Mouse (Mus musculus): Measurements from ENCODE around the gene Gpx5.
"Not testable (repeated sequence)": the region's sequence is repeated elsewhere in the genome, so short reads cannot be mapped to it uniquely, and the experiment has no call there.

The Gpx5 gene

GRCm38 (mm10) chr13:21264366-21264765 is 28.2 kb downstream of the Gpx5 start:
- no peak for DNase-seq (ENCODE audit: low read depth)

GRCm38 (mm10) chr13:21263910-21264309 is 28.6 kb downstream of the Gpx5 start:
- no peak for DNase-seq (ENCODE audit: low read depth)

- no peak for DNase-seq (ENCODE audit: low read depth)
These were observed 29.6 kb downstream of the Gpx5 start for GRCm38 (mm10) chr13:21262787-21263461.

GRCm38 (mm10) chr13:21260289-21260688 is 32.2 kb downstream of the Gpx5 start:
- no peak for DNase-seq (ENCODE audit: low read depth)

- DNase-seq (ENCODE audit: low read depth): no peak
These were observed 32.8 kb downstream of the Gpx5 start for GRCm38 (mm10) chr13:21259677-21260113.

- DNase-seq (ENCODE audit: low read depth): no peak
These were observed 33.3 kb downstream of the Gpx5 start for GRCm38 (mm10) chr13:21259171-21259631.

GRCm38 (mm10) chr13:21258524-21258923 is 34.0 kb downstream of the Gpx5 start:
- no peak for DNase-seq (ENCODE audit: low read depth)

GRCm38 (mm10) chr13:21253986-21254385 is 38.5 kb downstream of the Gpx5 start:
- DNase-seq (ENCODE audit: low read depth): no peak

GRCm38 (mm10) chr13:21253569-21253968 is 39.0 kb downstream of the Gpx5 start:
- no peak for DNase-seq (ENCODE audit: low read depth)

GRCm38 (mm10) chr13:21253040-21253439 is 39.5 kb downstream of the Gpx5 start:
- no peak for DNase-seq (ENCODE audit: low read depth)

- DNase-seq (ENCODE audit: low read depth): no peak
These were observed 42.4 kb downstream of the Gpx5 start for GRCm38 (mm10) chr13:21250074-21250681.

- DNase-seq (ENCODE audit: low read depth): no peak
These were observed 43.5 kb downstream of the Gpx5 start for GRCm38 (mm10) chr13:21249022-21249421.

- DNase-seq (ENCODE audit: low read depth): no peak
These were observed 46.3 kb downstream of the Gpx5 start for GRCm38 (mm10) chr13:21246276-21246675.

GRCm38 (mm10) chr13:21244967-21245366 is 47.6 kb downstream of the Gpx5 start:
- DNase-seq (ENCODE audit: low read depth): not testable (repeated sequence)

GRCm38 (mm10) chr13:21244089-21244488 is 48.4 kb downstream of the Gpx5 start:
- no peak for DNase-seq (ENCODE audit: low read depth)

GRCm38 (mm10) chr13:21243196-21243595 is 49.3 kb downstream of the Gpx5 start:
- no peak for DNase-seq (ENCODE audit: low read depth)

GRCm38 (mm10) chr13:21242408-21243125 is 50.0 kb downstream of the Gpx5 start:
- no peak for DNase-seq (ENCODE audit: low read depth)

GRCm38 (mm10) chr13:21240788-21241187 is 51.7 kb downstream of the Gpx5 start:
- no peak for DNase-seq (ENCODE audit: low read depth)

GRCm38 (mm10) chr13:21237161-21237560 is 55.4 kb downstream of the Gpx5 start:
- DNase-seq (ENCODE audit: low read depth): no peak

- DNase-seq (ENCODE audit: low read depth): no peak
These were observed 55.8 kb downstream of the Gpx5 start for GRCm38 (mm10) chr13:21236714-21237113.
